Mouse (Mus musculus): ENCODE measurements around the gene Dnm3. TPM values are rescaled to one million over a fixed set of nuclear protein-coding genes. Genes with fewer than 3 reads are reported as not detected.

Dnm3 gene
- polyA plus RNA-seq, 1 experiment: 6.8 TPM

GRCm38 (mm10) chr1:162243651-162243990 is 234.2 kb downstream of the Dnm3 start:
- TF ChIP-seq CTCF (IDR thresholded peaks at IDR 0.05; ENCODE audit: insufficient read depth, low read length) (no peak), POLR2A (IDR thresholded peaks at IDR 0.05; ENCODE audit: borderline replicate concordance, extremely low read depth, low read depth, low read length) (no peak)
- H3K4me1 ChIP-seq (ENCODE audit: control insufficient read depth, insufficient read depth, low read length): no peaks in the 10 kb centered on the region
- no peak for DNase-seq
- 48% methylated on average over 2 of the region's 2 CpGs for WGBS
- no peak overlapping the region for H3K4me3 ChIP-seq (replicated peaks; ENCODE audit: extremely low read depth, low read depth, low read length)

DNA sequence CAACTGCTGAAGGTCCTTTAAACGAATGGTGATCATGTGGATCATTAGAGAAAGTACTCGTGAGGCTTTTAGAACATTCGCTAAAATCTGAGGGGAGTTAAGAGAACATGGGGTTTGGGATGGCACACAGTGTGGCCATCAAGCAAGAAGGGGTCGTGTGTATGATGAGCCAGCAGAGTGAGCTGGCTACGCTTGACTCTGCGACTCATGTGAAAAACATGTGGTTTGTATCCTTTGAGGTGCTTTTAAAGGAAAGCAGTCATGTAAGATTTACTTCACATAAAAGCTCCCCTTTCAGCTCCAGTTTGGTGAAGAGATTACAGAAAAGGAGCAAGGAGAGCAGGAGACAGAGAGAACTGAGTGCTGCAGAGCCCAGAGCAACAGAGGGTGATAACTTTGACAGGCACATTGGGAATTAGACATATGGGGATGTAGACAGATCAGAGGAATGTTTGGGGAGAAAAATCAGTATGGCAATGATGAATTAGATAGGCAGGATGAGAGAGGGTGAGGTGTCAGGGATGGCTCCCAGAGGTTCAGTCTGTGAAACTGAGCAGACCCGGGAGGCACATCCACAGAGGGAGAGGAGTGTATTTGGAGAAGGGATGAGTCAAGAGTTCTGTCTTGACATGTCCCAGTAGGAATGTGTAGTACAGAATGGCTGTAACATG is 234.7 kb downstream of the Dnm3 start:
- no peaks in the 10 kb centered on the region for H3K4me1 ChIP-seq (ENCODE audit: control insufficient read depth, insufficient read depth, low read length)
- TF ChIP-seq CTCF (IDR thresholded peaks at IDR 0.05; ENCODE audit: insufficient read depth, low read length): no peak
- no peak for TF ChIP-seq POLR2A (IDR thresholded peaks at IDR 0.05; ENCODE audit: borderline replicate concordance, extremely low read depth, low read depth, low read length)
- H3K4me3 ChIP-seq (replicated peaks; ENCODE audit: extremely low read depth, low read depth, low read length): no peak overlapping the region
- WGBS: 62% methylated on average over 7 of the region's 7 CpGs
- DNase-seq: no peak

DNA sequence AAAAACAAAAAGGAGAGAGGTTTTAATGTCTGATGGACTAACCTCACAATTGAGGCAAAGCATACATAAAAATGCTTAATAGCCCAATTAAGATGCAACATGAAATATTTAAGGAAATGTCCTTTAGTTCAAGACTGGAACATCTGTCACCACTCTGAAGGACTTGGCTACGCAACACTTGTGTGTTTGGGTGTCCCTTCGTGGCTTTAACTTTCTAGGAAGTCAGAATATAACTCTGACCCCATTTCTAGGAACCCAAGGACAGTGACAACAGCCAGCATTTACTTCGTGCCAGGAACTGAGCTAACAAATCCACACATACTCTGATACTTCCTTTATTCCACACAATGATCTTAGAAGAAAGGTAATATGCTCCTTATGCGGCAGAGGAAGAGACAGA is 237.1 kb downstream of the Dnm3 start:
- TF ChIP-seq CTCF (IDR thresholded peaks at IDR 0.05; ENCODE audit: insufficient read depth, low read length) (no peak), POLR2A (IDR thresholded peaks at IDR 0.05; ENCODE audit: borderline replicate concordance, extremely low read depth, low read depth, low read length) (no peak)
- WGBS: 67% methylated on average over 4 of the region's 4 CpGs
- DNase-seq: no peak
- Histone ChIP-seq H3K4me3 (replicated peaks; ENCODE audit: extremely low read depth, low read depth, low read length) (no peak overlapping the region), H3K4me1 (ENCODE audit: control insufficient read depth, insufficient read depth, low read length) (no peaks in the 10 kb centered on the region)

DNA sequence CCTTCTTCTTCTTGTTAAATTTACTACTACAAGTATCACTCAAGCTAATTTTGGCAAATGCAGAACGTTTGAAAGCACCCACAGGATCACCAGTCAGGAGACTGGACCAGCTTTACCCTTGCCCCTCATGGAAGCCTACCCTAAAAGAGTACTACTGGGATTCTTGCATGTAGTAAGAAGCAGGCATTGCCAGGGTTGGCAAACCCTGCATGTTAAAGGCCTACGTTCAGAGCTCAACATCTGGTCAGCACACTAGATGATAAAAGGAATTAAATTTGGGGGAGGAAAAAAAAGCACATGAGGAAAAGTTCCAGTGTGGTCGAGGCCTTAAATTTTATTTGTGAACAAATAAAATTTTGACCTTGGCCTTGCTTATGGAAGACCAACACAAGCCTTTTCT is 239.2 kb downstream of the Dnm3 start:
- TF ChIP-seq POLR2A (IDR thresholded peaks at IDR 0.05; ENCODE audit: borderline replicate concordance, extremely low read depth, low read depth, low read length) (no peak), CTCF (IDR thresholded peaks at IDR 0.05; ENCODE audit: insufficient read depth, low read length) (no peak)
- no peak overlapping the region for H3K4me3 ChIP-seq (replicated peaks; ENCODE audit: extremely low read depth, low read depth, low read length)
- WGBS: 66% methylated on average over 3 of the region's 3 CpGs
- no peak for DNase-seq
- H3K4me1 ChIP-seq (ENCODE audit: control insufficient read depth, insufficient read depth, low read length): no peaks in the 10 kb centered on the region

DNA sequence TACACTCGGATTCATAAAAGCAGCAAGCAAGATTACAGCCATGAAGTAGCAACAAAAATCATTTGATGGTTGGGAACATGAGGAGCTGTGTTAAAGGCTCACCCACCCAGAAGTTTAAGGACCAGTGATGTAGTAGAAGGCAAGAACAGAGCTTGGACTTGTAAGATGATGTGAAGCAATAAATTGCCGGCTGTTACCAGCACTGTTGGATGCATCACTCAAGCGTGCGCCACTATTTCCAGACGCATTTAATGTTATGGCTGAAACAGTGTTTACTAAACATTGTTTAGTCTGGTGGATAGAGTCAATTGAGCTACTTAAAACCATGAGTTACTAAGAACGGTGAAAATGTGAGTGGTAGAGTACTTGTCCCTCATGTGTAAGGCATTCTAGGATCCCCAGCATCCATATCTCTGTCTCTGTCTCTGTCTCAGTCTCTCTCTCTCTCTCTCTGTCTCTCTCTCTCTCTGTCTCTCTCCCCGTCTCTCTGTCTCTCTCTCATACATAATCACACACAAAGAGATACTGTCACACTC is 241.1 kb downstream of the Dnm3 start:
- no peak overlapping the region for H3K4me3 ChIP-seq (replicated peaks; ENCODE audit: extremely low read depth, low read depth, low read length)
- no peak for DNase-seq
- 72% methylated on average over 7 of the region's 7 CpGs for WGBS
- no peaks in the 10 kb centered on the region for H3K4me1 ChIP-seq (ENCODE audit: control insufficient read depth, insufficient read depth, low read length)
- TF ChIP-seq CTCF (IDR thresholded peaks at IDR 0.05; ENCODE audit: insufficient read depth, low read length) (no peak), POLR2A (IDR thresholded peaks at IDR 0.05; ENCODE audit: borderline replicate concordance, extremely low read depth, low read depth, low read length) (no peak)

GRCm38 (mm10) chr1:162225621-162226147 is 252.2 kb downstream of the Dnm3 start:
- no peak for DNase-seq
- WGBS: 56% methylated on average over 7 of the region's 7 CpGs
- no peaks in the 10 kb centered on the region for H3K4me1 ChIP-seq (ENCODE audit: control insufficient read depth, insufficient read depth, low read length)
- TF ChIP-seq CTCF (IDR thresholded peaks at IDR 0.05; ENCODE audit: insufficient read depth, low read length) (no peak), POLR2A (IDR thresholded peaks at IDR 0.05; ENCODE audit: borderline replicate concordance, extremely low read depth, low read depth, low read length) (no peak)
- no peak overlapping the region for H3K4me3 ChIP-seq (replicated peaks; ENCODE audit: extremely low read depth, low read depth, low read length)

GRCm38 (mm10) chr1:162224817-162225605 is 252.8 kb downstream of the Dnm3 start:
- TF ChIP-seq POLR2A (IDR thresholded peaks at IDR 0.05; ENCODE audit: borderline replicate concordance, extremely low read depth, low read depth, low read length): no peak
- no peak for TF ChIP-seq CTCF (IDR thresholded peaks at IDR 0.05; ENCODE audit: insufficient read depth, low read length)
- WGBS: 47% methylated on average over 10 of the region's 10 CpGs
- H3K4me1 ChIP-seq (ENCODE audit: control insufficient read depth, insufficient read depth, low read length): no peaks in the 10 kb centered on the region
- no peak overlapping the region for H3K4me3 ChIP-seq (replicated peaks; ENCODE audit: extremely low read depth, low read depth, low read length)
- no peak for DNase-seq

- no peak overlapping the region for H3K4me3 ChIP-seq (replicated peaks; ENCODE audit: extremely low read depth, low read depth, low read length)
- no peak for DNase-seq
- H3K4me1 ChIP-seq (ENCODE audit: control insufficient read depth, insufficient read depth, low read length): no peaks in the 10 kb centered on the region
- 81% methylated on average over 3 of the region's 3 CpGs for WGBS
- no peak for TF ChIP-seq CTCF (IDR thresholded peaks at IDR 0.05; ENCODE audit: insufficient read depth, low read length)
- TF ChIP-seq POLR2A (IDR thresholded peaks at IDR 0.05; ENCODE audit: borderline replicate concordance, extremely low read depth, low read depth, low read length): no peak
Observed at GRCm38 (mm10) chr1:162224061-162224460, 253.8 kb downstream of the Dnm3 start.

DNA sequence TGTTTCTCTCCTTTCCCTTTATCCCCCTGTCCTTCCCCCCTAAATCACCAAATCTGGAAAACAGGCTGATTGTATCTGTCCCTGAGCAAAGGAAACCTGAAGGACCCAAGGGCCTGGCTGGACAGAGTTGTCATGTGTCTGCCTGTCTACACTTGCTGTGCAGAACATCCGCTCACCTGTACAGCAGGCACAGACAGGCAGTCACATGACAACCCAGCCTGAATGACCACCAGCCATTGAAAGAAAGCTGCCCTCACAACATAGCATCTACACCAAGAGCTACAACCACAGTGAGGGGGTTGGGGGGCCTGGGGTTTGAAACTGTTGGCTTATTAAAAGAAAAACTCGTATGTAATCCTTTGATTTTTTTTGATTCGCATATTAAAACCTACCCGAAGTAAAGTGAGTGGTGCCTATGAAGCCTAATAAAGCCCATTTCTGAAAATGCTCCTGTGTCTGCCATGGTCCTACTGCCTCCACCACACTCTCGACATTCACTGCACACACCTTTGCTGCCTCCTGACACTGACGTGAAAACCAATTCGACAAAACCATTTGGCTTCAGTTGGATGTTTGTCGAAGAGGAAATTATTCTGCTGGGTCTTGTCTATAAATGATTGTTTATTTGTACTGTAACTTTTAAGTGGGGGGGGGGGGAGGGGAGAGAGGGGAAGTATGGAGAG is 254.4 kb downstream of the Dnm3 start:
- Histone ChIP-seq H3K4me1 (ENCODE audit: control insufficient read depth, insufficient read depth, low read length) (no peaks in the 10 kb centered on the region), H3K4me3 (replicated peaks; ENCODE audit: extremely low read depth, low read depth, low read length) (no peak overlapping the region)
- no peak for TF ChIP-seq CTCF (IDR thresholded peaks at IDR 0.05; ENCODE audit: insufficient read depth, low read length)
- TF ChIP-seq POLR2A (IDR thresholded peaks at IDR 0.05; ENCODE audit: borderline replicate concordance, extremely low read depth, low read depth, low read length): no peak
- WGBS: 62% methylated on average over 8 of the region's 8 CpGs
- no peak for DNase-seq

All from lung, adult 2 months (tissue).